18 mouse cellular contexts compared by ENCODE assay signal in the genomic region with DNA sequence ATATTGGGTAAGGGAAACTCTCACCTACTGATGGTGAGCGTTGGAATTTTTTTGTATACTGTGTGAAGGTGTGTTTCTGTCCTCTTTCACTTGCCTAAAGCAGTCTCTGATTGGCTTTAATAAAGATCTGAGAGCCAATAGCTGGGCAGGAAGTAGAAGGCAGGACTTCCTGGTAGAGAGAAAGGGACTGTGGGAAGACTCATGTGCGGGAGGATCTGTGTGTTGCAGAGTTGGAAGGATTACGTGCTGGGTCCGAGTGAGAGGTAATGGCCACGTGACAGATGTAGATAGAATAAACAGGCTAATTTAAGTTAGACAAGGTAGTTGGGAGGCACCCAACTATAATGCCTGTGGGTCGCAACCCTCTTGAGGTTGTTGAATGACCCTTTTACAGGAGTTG. TPM values are rescaled to one million over a fixed set of nuclear protein-coding genes. Genes with fewer than 3 reads are reported as not detected.
A peak's percentile ranks its signal among the peaks of the same experiment; 100 is the strongest.
DNase-seq lines count a peak whose midpoint lies in the region; ATAC-seq lines count a peak whose summit lies in the region.
"Had no signal": no experiment of that assay in that cellular context is flagged by ENCODE, and none has a peak within 500 bp of the region (broad histone marks: within the 10 kb centered on the region; RNA-seq: fewer than 3 reads in every experiment).

No protein-coding gene starts in this region.

- no peak overlapping the region for H3K9ac ChIP-seq in forebrain, embryonic 12.5 days
- H3K9ac ChIP-seq: lung, embryonic 14.5 days had no signal

- WGBS in forebrain, embryonic 12.5 days, result 83% methylated on average over 6 of the region's 6 CpGs

- peak; percentile 17 for DNase-seq in spleen, adult 12 weeks (ENCODE audit: low spot score)
- no peak for DNase-seq in spleen, postnatal 36 days (ENCODE audit: low spot score in 2 of 2)
- DNase-seq in ZHBTc4 (ENCODE audit: low read depth, low spot score) (peak; percentile 66), liver (peak; percentile 58)
- DNase-seq in left cerebral cortex, adult 18-20 months (ENCODE audit: low spot score in 2 of 2), result no peak
- DNase-seq in neural tube, embryonic 10.5 days (ENCODE audit: extremely low spot score, low spot score), result no peak
- DNase-seq: adrenal gland, postnatal 10 days; heart, postnatal 14 days; lung, embryonic 14.5 days; right cerebral cortex, postnatal 14 days had no signal

- H3K4me3 ChIP-seq in forebrain, embryonic 12.5 days (replicated peaks), result no peak overlapping the region
- H3K4me3 ChIP-seq: layer of hippocampus, adult 2 months; myocyte had no signal

- ATAC-seq in forebrain, embryonic 12.5 days (ENCODE audit: low FRiP score), result no peak

- H3K36me3 ChIP-seq in forebrain, embryonic 12.5 days (replicated peaks), result no peaks in the 10 kb centered on the region

- H3K4me1 ChIP-seq in forebrain, embryonic 12.5 days, result no peaks in the 10 kb centered on the region

- no peak overlapping the region for H3K27ac ChIP-seq in forebrain, embryonic 12.5 days
- H3K27ac ChIP-seq: layer of hippocampus, adult 2 months had no signal

- no peak overlapping the region for H3K4me2 ChIP-seq in forebrain, embryonic 12.5 days
- H3K4me2 ChIP-seq: lung, embryonic 14.5 days; midbrain, embryonic 11.5 days had no signal

- no peaks in the 10 kb centered on the region for H3K9me3 ChIP-seq in forebrain, embryonic 12.5 days

- no peaks in the 10 kb centered on the region for H3K27me3 ChIP-seq in forebrain, embryonic 12.5 days

RNA-seq across cellular contexts. Expression of gene Clta, which starts 0.6 kb away (rescaled TPM):
- total RNA-seq in left cerebral cortex, adult 18-20 months (2021), result 100 to 1,000 TPM; 291 to 294 TPM
- 235 and 238 TPM in 2 replicates for polyA plus RNA-seq in forebrain, embryonic 12.5 days (2016; fragmentation: Nextera tagmentation; extraction: Ambion mirVana)

RNA-seq across cellular contexts. Expression of gene Ccin, which starts 20.3 kb away (rescaled TPM):
- not detected for total RNA-seq in left cerebral cortex, adult 18-20 months (2021)
- polyA plus RNA-seq in forebrain, embryonic 12.5 days (2016; fragmentation: Nextera tagmentation; extraction: Ambion mirVana), result 0.09 TPM in 1 of 2 replicates, not detected in the other
- total RNA-seq: adrenal gland, postnatal 10 days; heart, postnatal 14 days; layer of hippocampus, adult 2 months; left cerebral cortex, postnatal 36 days had no signal
- polyA plus RNA-seq: embryonic facial prominence, embryonic 14.5 days; kidney, embryonic 14.5 days; lung, embryonic 14.5 days; midbrain, embryonic 11.5 days; thymus, postnatal 0 days had no signal

RNA-seq across cellular contexts. Expression of gene Glipr2, which starts 46.4 kb away (rescaled TPM):
- total RNA-seq in left cerebral cortex, adult 18-20 months (2021), result 1 to 10 TPM; 3.1 to 4.1 TPM
- polyA plus RNA-seq in forebrain, embryonic 12.5 days (2016; fragmentation: Nextera tagmentation; extraction: Ambion mirVana), result 56.9 and 61.7 TPM in 2 replicates

Comparison
In these comparisons a context has a peak if more than half of its experiments do, and no peak if none do; other contexts are left out.
1. DNase-seq: peak in spleen, adult 12 weeks (single experiment), ZHBTc4 (single experiment) and liver (single experiment); none in spleen, postnatal 36 days (0 of 2), left cerebral cortex, adult 18-20 months (0 of 2) and neural tube, embryonic 10.5 days (single experiment).